Mouse (Mus musculus) CH12F3 (cell line): ENCODE data around the gene Ckmt1.

Experiments used
- in situ Hi-C: fragments of 300-500 bp; cut with MboI; formaldehyde crosslinking; loops from 2 replicates; pipeline ENCODE4 v1.14.3; 2020; ENCODE audit warnings: low sequenced_read_pairs

Ckmt1 gene

GRCm38 (mm10) chr2:121408160-121408559, 50.6 kb downstream of the Ckmt1 start:
- in situ Hi-C loops: no loop called here

- in situ Hi-C loops: no loop called here
Observed at GRCm38 (mm10) chr2:121412843-121413386, 55.4 kb downstream of the Ckmt1 start.
